Mouse (Mus musculus) adrenal gland (tissue): Measurements from ENCODE around the gene Bbip1.
"Not testable (repeated sequence)": the region's sequence is repeated elsewhere in the genome, so short reads cannot be mapped to it uniquely, and the experiment has no call there.

Source experiments
- intact Hi-C: fragments of 180-260 bp; cut with DNase I; formaldehyde crosslinking; loops from one replicate; pipeline ENCODE4 v1.15.1; 2025
- long read RNA-seq, 2 experiments: library from polyadenylated mRNA; unstranded; transcript quantifications; one replicate each; pipeline ENCODE4 v2.0.0; 2020; ENCODE audit warnings: borderline replicate concordance in 1 of 2; ENCODE audit not compliant: insufficient replicate concordance in 1 of 2

Bbip1 gene
- long read RNA-seq, experiment 1, transcript Bbip1-206 (4 exons, 662 nt), result major isoform, 6 of 20 reads
- long read RNA-seq, experiment 1, partial matches to known transcripts, result 11 of 20 reads
- long read RNA-seq, experiment 1, other reads (novel, unspliced or antisense), result 1 of 20 reads
- long read RNA-seq, experiment 2, partial matches to known transcripts, result 9 of 16 reads
- long read RNA-seq, experiment 2, other reads (novel, unspliced or antisense), result 1 of 16 reads

GRCm38 (mm10) chr19:53943802-53944785 lies at the start of gene Bbip1, which contains the start of gene Shoc2:
Gene Bbip1 (minus strand): TSS chr19:53944627.
Gene Shoc2 (plus strand): TSS chr19:53944306.
- intact Hi-C loops, result loop anchor here (5.0 kb wide), 1 partner anchor 37 kb away; no protein-coding TSS in a partner anchor

GRCm38 (mm10) chr19:53993860-53994259 lies 49.4 kb upstream of the Bbip1 start:
- intact Hi-C loops, result no loop called here

GRCm38 (mm10) chr19:53990538-53990937 lies 46.1 kb upstream of the Bbip1 start:
- intact Hi-C loops, result no loop called here

GRCm38 (mm10) chr19:53984628-53985027 lies 40.2 kb upstream of the Bbip1 start:
- intact Hi-C loops, result no loop called here

GRCm38 (mm10) chr19:53983336-53983735 lies 38.9 kb upstream of the Bbip1 start:
- intact Hi-C loops, result no loop called here

- intact Hi-C loops, result no loop called here
Measured at GRCm38 (mm10) chr19:53982041-53982440, 37.6 kb upstream of the Bbip1 start.

- intact Hi-C loops, result no loop called here
Measured at GRCm38 (mm10) chr19:53973656-53974055, 29.2 kb upstream of the Bbip1 start.

- intact Hi-C loops, result no loop called here
Measured at GRCm38 (mm10) chr19:53971938-53972337, 27.5 kb upstream of the Bbip1 start.

GRCm38 (mm10) chr19:53969226-53969625 lies 24.8 kb upstream of the Bbip1 start:
- intact Hi-C loops, result no loop called here

GRCm38 (mm10) chr19:53964910-53965633 lies 20.6 kb upstream of the Bbip1 start:
- intact Hi-C loops, result no loop called here

GRCm38 (mm10) chr19:53964347-53964746 lies 19.9 kb upstream of the Bbip1 start:
- intact Hi-C loops, result not testable (repeated sequence)

GRCm38 (mm10) chr19:53962511-53962910 lies 18.1 kb upstream of the Bbip1 start:
- intact Hi-C loops, result no loop called here

- intact Hi-C loops, result no loop called here
Measured at GRCm38 (mm10) chr19:53957513-53957912, 13.1 kb upstream of the Bbip1 start.

GRCm38 (mm10) chr19:53945171-53946042 lies 980 bp upstream of the Bbip1 start:
- intact Hi-C loops, result no loop called here

GRCm38 (mm10) chr19:53944786-53945169 lies 351 bp upstream of the Bbip1 start:
- intact Hi-C loops, result loop anchor here (5.0 kb wide), 1 partner anchor 37 kb away; no protein-coding TSS in a partner anchor

GRCm38 (mm10) chr19:53942342-53942741 lies 2.1 kb downstream of the Bbip1 start:
- intact Hi-C loops, result loop anchor here (5.0 kb wide), 1 partner anchor 35 kb away; no protein-coding TSS in a partner anchor

- intact Hi-C loops, result loop anchor here (5.0 kb wide), 1 partner anchor 34 kb away; no protein-coding TSS in a partner anchor
Measured at GRCm38 (mm10) chr19:53941139-53941538, 3.3 kb downstream of the Bbip1 start.

- intact Hi-C loops, result no loop called here
Measured at GRCm38 (mm10) chr19:53939467-53939866, 5.0 kb downstream of the Bbip1 start.

GRCm38 (mm10) chr19:53934046-53934445 lies 10.4 kb downstream of the Bbip1 start:
- intact Hi-C loops, result no loop called here

- intact Hi-C loops, result no loop called here
Measured at GRCm38 (mm10) chr19:53933050-53933449, 11.4 kb downstream of the Bbip1 start.
